Mouse (Mus musculus): ENCODE measurements at regions not wholly inside any gene's neighbourhood (a gene's known extent, or its start where the extent isn't known, plus 50 kb on each side); places are given as distances from the start of the nearest gene placed in this dataset.

DNA sequence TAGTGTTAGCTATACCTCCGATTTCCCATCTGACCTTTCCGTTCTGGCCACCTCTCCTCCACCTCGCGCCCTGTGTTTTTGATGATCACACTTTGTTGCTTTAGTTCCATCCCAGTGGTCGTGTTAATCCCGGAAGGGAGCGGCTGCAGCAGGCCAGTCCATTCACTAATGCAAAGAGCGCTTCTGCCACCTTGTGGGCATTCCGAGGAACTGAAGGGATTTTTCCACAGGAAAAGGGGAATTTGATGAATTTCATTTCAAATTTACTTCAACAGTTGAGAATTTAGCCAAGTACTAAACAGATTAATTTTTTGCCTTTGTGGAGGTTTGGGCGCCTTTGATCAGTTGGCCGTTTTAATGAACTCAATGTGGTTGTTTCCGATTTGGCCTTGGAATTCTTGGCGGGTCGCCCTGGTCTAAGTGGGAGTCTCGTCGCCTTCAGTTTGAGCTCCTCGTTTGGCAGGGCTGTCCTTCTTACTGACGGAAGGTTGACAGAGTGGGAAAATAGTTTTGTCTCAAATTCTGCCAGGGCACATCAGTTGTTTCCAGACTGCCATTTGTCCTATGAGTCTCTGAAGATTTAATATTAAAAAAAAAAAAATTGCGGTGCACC is 114.8 kb upstream of the Ddhd1 start:
- peak; percentile 57; the same call in 1 of the 2 replicates for TF ChIP-seq CTCF (IDR thresholded peaks at IDR 0.05; ENCODE audit: insufficient read depth, low read depth, low read length)
- TF ChIP-seq POLR2A (IDR thresholded peaks at IDR 0.05; ENCODE audit: insufficient read depth, low read depth, low read length), result no peak
